Mouse (Mus musculus): ENCODE data around the gene Pnpla3. TPM values are rescaled to one million over a fixed set of nuclear protein-coding genes. Genes with fewer than 3 reads are reported as not detected.

Pnpla3 gene
- polyA plus RNA-seq (2016; fragmentation: Nextera tagmentation; extraction: Ambion mirVana) = 0.26 and 0.42 TPM in 2 replicates

DNA sequence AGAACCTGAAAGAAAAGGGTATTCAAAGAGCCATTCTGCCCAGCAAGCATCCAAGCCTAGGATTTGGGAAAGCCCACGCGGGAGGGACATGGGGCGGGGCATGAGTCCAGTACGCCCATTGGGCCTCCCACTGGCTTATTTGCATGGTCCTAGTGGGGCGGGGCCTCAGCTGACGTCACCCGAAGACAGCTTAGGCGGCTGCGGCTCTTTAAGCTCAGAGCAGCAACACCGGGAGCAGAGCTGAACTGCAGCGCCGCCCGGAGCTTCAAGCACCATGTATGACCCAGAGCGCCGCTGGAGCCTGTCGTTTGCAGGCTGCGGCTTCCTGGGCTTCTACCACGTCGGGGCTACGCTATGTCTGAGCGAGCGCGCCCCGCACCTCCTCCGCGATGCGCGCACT lies at the start of gene Pnpla3:
Pnpla3 (plus strand) TSS at position 238 of the 400 bp plus-strand sequence.
- ATAC-seq (ENCODE audit: insufficient number of reproducible peaks, insufficient read depth, low FRiP score, low TSS enrichment, low read depth) = peak; percentile 94
- Histone ChIP-seq H3K4me2 (peak within 1 kb of the TSS; percentile 99), H3K4me3 (replicated peaks) (peak within 1 kb of the TSS; percentile 54), H3K27ac (no peak within 1 kb of the TSS), H3K9ac (replicated peaks) (peak within 1 kb of the TSS; percentile 63), H3K9me3 (no peaks in the 10 kb centered on the region), H3K27me3 (peaks cover 23% of the 10 kb centered on the region), H3K4me1 (replicated peaks) (peaks cover 13% of the 10 kb centered on the region; the same call in 1 of the 2 replicates), H3K36me3 (no peaks in the 10 kb centered on the region)
- WGBS = under 1% methylated on average over 28 of the region's 28 CpGs

DNA sequence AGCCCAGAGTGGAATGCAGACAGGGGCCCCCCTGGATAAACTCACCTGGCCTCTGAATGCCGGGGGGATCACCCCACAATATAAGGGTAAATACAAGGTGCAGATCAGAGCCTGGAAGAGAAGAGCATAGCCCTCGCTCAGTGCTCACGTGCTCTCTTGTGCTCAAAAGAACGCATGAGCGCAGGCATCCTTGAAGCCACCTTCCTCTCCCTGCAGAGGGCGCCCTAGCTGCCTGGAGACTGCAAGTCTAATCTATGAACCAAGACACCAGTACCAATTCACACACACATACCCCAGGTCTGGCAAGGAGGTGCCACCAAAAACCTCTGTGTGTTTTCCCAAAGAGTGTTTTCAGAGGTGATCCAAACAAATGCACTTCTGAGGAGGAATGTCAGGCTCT lies 47.0 kb upstream of the Pnpla3 start:
- no peak overlapping the region for H3K27ac ChIP-seq
- no peak overlapping the region for H3K4me3 ChIP-seq (replicated peaks)
- H3K36me3 ChIP-seq = no peaks in the 10 kb centered on the region
- no peaks in the 10 kb centered on the region for H3K27me3 ChIP-seq
- H3K9ac ChIP-seq (replicated peaks) = no peak overlapping the region
- H3K4me2 ChIP-seq = no peak overlapping the region
- ATAC-seq (ENCODE audit: insufficient number of reproducible peaks, insufficient read depth, low FRiP score, low TSS enrichment, low read depth) = no peak
- H3K9me3 ChIP-seq = peaks cover 11% of the 10 kb centered on the region; the same call in 1 of the 2 replicates
- whole genome bisulfite sequencing = 33% methylated on average over 6 of the region's 6 CpGs
- no peaks in the 10 kb centered on the region for H3K4me1 ChIP-seq (replicated peaks)

DNA sequence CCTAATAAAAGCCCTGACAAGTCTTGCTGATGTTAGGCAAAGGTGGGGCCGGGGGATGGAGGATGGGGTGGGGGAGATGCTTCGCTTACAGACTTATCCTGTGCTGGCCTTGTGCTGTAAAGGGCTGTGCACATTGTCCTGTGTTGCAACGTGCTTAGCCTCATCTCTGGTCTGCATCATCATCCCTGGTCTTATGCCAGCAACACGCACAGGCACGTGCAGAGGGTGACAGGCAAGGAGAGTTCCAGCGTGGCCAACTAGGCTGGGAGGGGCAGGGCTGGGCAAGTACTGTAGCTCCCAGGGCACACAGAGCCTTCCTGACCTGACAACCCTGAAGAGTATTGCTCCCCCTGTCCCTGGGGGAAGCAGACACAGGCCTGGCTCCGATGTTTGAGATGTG lies 46.6 kb upstream of the Pnpla3 start:
- H3K36me3 ChIP-seq = no peaks in the 10 kb centered on the region
- H3K27ac ChIP-seq = no peak overlapping the region
- 77% methylated on average over 7 of the region's 7 CpGs for WGBS
- H3K27me3 ChIP-seq = no peaks in the 10 kb centered on the region
- H3K9me3 ChIP-seq = peaks cover 11% of the 10 kb centered on the region; the same call in 1 of the 2 replicates
- no peak for ATAC-seq (ENCODE audit: insufficient number of reproducible peaks, insufficient read depth, low FRiP score, low TSS enrichment, low read depth)
- no peak overlapping the region for H3K4me3 ChIP-seq (replicated peaks)
- no peaks in the 10 kb centered on the region for H3K4me1 ChIP-seq (replicated peaks)
- H3K4me2 ChIP-seq = no peak overlapping the region
- H3K9ac ChIP-seq (replicated peaks) = no peak overlapping the region

DNA sequence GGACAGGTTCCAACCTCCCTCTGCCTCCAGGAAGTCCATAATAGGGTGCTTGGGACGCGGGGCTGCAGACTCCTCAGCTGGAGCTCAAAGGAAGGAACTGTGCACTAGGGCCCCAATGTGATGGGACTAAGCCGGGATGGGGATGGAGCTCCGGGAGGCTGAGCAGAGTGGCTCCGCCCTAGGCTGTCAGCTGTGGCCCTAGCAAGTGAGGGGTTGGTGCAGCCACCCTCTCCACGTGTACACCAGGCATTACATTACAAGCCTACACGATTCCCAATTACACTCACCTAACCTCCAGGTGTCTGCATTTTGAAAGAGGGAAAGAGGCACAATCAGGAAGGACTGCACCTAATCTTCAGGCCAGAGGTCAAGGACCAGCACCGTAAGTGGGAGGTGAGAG lies 44.6 kb upstream of the Pnpla3 start, which contains the start of gene Pnpla5:
Pnpla5 (minus strand) TSS at position 101 of the 400 bp plus-strand sequence.
- Histone ChIP-seq H3K9ac (replicated peaks) (no peak within 1 kb of the TSS), H3K9me3 (no peaks in the 10 kb centered on the region), H3K4me3 (replicated peaks) (no peak within 1 kb of the TSS), H3K4me1 (replicated peaks) (no peaks in the 10 kb centered on the region), H3K27me3 (peaks cover 5% of the 10 kb centered on the region; the same call in 1 of the 2 replicates), H3K36me3 (no peaks in the 10 kb centered on the region), H3K4me2 (no peak within 1 kb of the TSS), H3K27ac (no peak within 1 kb of the TSS)
- 64% methylated on average over 8 of the region's 8 CpGs for WGBS
- ATAC-seq (ENCODE audit: insufficient number of reproducible peaks, insufficient read depth, low FRiP score, low TSS enrichment, low read depth) = no peak

DNA sequence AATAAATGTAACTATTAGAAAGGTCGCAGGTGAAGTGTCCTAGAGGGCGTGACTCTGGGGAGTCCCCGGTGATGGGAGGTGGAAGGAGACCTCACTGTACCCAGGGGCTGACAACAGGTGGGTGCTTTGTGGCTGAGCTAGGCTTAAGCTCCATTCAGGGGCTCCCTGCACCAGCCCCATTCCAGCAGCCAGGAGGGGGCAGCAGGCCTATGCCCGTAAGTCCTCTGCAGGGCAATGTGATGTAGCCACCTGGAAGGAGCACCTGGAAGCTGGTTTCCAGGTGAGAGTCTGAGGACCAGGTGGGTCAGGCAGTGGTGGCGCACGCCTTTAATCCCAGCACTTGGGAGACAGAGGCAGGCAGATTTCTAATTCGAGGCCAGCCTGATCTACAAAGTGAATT lies 43.6 kb upstream of the Pnpla3 start:
- no peaks in the 10 kb centered on the region for H3K9me3 ChIP-seq
- 65% methylated on average over 7 of the region's 7 CpGs for WGBS
- H3K4me2 ChIP-seq = no peak overlapping the region
- H3K4me3 ChIP-seq (replicated peaks) = no peak overlapping the region
- H3K4me1 ChIP-seq (replicated peaks) = no peaks in the 10 kb centered on the region
- H3K36me3 ChIP-seq = no peaks in the 10 kb centered on the region
- H3K9ac ChIP-seq (replicated peaks) = no peak overlapping the region
- H3K27me3 ChIP-seq = peaks cover 5% of the 10 kb centered on the region; the same call in 1 of the 2 replicates
- no peak overlapping the region for H3K27ac ChIP-seq
- ATAC-seq (ENCODE audit: insufficient number of reproducible peaks, insufficient read depth, low FRiP score, low TSS enrichment, low read depth) = no peak

DNA sequence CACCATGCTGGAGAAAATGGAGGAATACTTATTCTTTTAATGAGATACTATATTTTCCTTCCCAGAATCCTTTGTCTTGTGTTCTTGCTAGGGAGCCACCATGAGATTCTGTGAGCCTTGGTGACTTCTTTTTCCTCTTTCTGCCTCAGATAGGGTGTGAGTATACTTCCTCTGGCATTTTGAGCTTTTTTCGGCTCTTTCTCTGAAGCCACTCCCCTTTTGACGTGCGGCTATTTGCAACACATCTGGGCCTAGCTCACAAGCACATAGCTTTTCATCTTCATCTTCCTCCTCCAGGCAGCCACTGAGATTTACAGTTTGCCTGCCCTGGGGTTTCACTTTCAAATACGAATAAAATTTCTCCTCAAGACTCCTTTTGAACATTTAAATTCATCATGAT lies 41.2 kb upstream of the Pnpla3 start:
- no peaks in the 10 kb centered on the region for H3K9me3 ChIP-seq
- H3K4me2 ChIP-seq = no peak overlapping the region
- H3K4me1 ChIP-seq (replicated peaks) = no peaks in the 10 kb centered on the region
- no peak overlapping the region for H3K9ac ChIP-seq (replicated peaks)
- H3K27me3 ChIP-seq = peaks cover 5% of the 10 kb centered on the region; the same call in 1 of the 2 replicates
- H3K4me3 ChIP-seq (replicated peaks) = no peak overlapping the region
- H3K27ac ChIP-seq = no peak overlapping the region
- WGBS = 73% methylated on average over 4 of the region's 4 CpGs
- ATAC-seq (ENCODE audit: insufficient number of reproducible peaks, insufficient read depth, low FRiP score, low TSS enrichment, low read depth) = no peak
- no peaks in the 10 kb centered on the region for H3K36me3 ChIP-seq

DNA sequence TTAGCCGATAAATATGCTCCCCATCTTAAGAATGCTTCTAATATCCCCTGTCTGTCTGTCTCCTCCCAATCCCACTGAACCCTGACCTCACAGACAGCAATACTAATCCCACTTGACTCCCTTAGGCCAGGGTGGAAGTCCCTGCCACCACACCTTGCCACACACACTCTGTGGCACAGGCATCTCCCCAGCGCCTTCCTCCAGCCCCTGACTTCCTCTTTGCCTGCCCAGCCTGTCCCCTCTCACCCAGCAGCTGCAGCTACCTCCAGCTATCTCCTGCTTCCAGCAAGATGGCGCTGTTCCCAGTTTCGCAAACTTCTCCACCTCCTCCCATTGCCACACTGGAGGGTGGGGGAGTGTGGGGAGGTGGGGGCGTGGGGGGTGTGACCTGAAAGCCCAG lies 40.8 kb upstream of the Pnpla3 start:
- Histone ChIP-seq H3K4me1 (replicated peaks) (no peaks in the 10 kb centered on the region), H3K4me3 (replicated peaks) (no peak overlapping the region), H3K27me3 (peaks cover 5% of the 10 kb centered on the region; the same call in 1 of the 2 replicates), H3K9ac (replicated peaks) (no peak overlapping the region), H3K9me3 (no peaks in the 10 kb centered on the region), H3K36me3 (no peaks in the 10 kb centered on the region), H3K27ac (no peak overlapping the region), H3K4me2 (no peak overlapping the region)
- 32% methylated on average over 5 of the region's 5 CpGs for WGBS
- ATAC-seq (ENCODE audit: insufficient number of reproducible peaks, insufficient read depth, low FRiP score, low TSS enrichment, low read depth) = no peak

DNA sequence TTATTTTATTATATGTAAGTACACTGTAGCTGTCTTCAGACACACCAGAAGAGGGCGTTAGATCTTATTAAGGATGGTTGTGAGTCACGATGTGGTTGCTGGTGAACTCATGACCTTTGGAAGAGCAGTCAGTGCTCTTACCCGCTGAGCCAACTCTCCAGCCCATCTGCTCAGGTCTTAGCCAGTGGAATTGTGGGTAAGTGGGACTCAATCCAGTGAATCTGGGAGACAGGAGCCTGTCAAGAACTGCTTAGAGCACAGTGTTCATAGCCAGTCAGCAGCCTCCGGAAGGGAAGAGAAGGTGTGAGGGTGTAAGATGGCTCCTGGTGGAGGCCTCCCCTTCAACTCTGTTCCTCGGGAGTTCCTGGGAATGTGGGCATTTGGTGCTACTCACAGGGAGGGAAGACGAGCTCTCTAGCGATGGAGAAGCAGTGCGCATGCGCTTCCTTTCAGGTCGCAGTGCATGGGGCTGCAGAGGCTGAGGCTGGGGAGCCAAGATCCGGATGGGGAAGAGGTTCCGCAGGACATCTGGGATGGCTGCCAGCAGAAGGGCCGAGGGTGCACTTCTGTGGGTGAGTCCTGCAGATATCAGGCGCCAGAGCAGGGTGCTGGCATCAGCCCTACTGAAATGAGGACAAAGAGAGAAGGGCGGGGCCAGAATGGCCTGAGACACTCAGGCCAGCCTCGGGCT lies 36.4 kb upstream of the Pnpla3 start:
- no peak overlapping the region for H3K27ac ChIP-seq
- ATAC-seq (ENCODE audit: insufficient number of reproducible peaks, insufficient read depth, low FRiP score, low TSS enrichment, low read depth) = no peak
- no peak overlapping the region for H3K9ac ChIP-seq (replicated peaks)
- H3K4me3 ChIP-seq (replicated peaks) = no peak overlapping the region
- no peaks in the 10 kb centered on the region for H3K36me3 ChIP-seq
- peaks cover 5% of the 10 kb centered on the region; the same call in 1 of the 2 replicates for H3K27me3 ChIP-seq
- H3K9me3 ChIP-seq = peaks cover 4% of the 10 kb centered on the region; the same call in 1 of the 2 replicates
- H3K4me2 ChIP-seq = no peak overlapping the region
- H3K4me1 ChIP-seq (replicated peaks) = no peaks in the 10 kb centered on the region
- WGBS = 57% methylated on average over 16 of the region's 16 CpGs

DNA sequence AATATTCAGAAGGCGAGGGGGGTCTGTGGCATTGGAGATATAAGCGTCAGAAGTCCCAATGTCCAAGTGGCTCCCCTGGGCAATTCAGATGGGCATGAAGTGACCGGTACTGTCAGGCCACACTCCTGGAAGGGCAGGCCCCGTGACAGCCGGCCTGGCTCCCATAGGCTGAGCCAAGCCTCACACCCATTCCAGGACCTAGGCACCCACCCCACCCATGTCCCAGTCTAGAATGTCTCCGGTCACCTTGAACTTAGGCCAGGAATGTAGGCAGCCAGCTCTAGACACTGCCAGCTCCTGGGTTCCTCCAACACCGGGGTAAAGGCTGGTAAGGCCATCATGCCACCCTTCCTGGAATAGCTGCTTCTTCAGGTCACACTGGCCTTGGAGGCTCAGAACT lies 35.7 kb upstream of the Pnpla3 start:
- Histone ChIP-seq H3K36me3 (no peaks in the 10 kb centered on the region), H3K9me3 (peaks cover 4% of the 10 kb centered on the region; the same call in 1 of the 2 replicates), H3K4me1 (replicated peaks) (no peaks in the 10 kb centered on the region), H3K27me3 (peaks cover 2% of the 10 kb centered on the region; the same call in 1 of the 2 replicates), H3K9ac (replicated peaks) (no peak overlapping the region), H3K4me2 (no peak overlapping the region), H3K4me3 (replicated peaks) (no peak overlapping the region), H3K27ac (no peak overlapping the region)
- WGBS = 91% methylated on average over 7 of the region's 7 CpGs
- no peak for ATAC-seq (ENCODE audit: insufficient number of reproducible peaks, insufficient read depth, low FRiP score, low TSS enrichment, low read depth)

DNA sequence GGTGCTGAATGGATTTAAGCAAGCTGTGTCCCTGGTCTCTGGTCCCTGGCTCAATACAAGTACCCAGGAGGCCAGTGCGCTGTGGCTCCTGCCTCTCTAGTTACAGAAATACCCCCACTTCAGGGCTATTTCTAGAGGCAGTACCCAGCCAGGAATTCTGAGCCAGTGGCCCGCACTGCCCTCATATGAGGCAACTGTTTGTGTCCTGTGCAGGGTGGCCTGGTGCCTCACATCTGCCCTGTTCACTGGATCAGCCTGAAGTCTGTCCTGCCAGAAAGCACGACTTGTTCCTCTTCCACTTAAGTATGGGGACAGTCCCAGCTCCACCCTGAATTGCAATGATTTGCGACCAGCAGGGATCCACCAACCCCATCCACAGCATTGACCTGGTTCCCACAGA lies 34.2 kb upstream of the Pnpla3 start:
- no peak overlapping the region for H3K27ac ChIP-seq
- H3K9me3 ChIP-seq = peaks cover 4% of the 10 kb centered on the region; the same call in 1 of the 2 replicates
- no peaks in the 10 kb centered on the region for H3K4me1 ChIP-seq (replicated peaks)
- H3K4me2 ChIP-seq = no peak overlapping the region
- no peak for ATAC-seq (ENCODE audit: insufficient number of reproducible peaks, insufficient read depth, low FRiP score, low TSS enrichment, low read depth)
- no peak overlapping the region for H3K9ac ChIP-seq (replicated peaks)
- WGBS = 60% methylated on average over 4 of the region's 4 CpGs
- no peak overlapping the region for H3K4me3 ChIP-seq (replicated peaks)
- no peaks in the 10 kb centered on the region for H3K27me3 ChIP-seq
- H3K36me3 ChIP-seq = no peaks in the 10 kb centered on the region

DNA sequence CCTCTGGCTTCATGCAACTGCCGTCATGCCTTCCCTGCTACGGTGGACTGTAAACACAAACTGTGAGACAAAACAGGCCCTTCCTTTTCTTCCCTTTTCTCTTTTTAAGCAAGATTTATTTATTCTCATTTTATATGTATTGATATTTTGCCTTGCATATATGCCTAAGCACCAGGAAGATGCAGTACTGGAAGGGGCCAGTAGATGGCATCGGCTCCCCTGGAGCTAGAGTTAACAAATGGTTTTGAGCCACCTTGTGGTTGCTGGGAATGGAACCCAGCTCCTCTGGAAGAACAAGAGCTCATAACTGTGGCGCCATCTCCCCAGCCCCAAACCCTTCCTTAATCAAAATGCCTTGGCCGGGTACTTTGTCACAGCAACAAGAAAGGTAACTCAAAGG lies 32.2 kb upstream of the Pnpla3 start:
- Histone ChIP-seq H3K4me3 (replicated peaks) (no peak overlapping the region), H3K27me3 (no peaks in the 10 kb centered on the region), H3K4me2 (no peak overlapping the region), H3K9ac (replicated peaks) (no peak overlapping the region), H3K9me3 (peaks cover 4% of the 10 kb centered on the region; the same call in 1 of the 2 replicates), H3K36me3 (no peaks in the 10 kb centered on the region), H3K4me1 (replicated peaks) (no peaks in the 10 kb centered on the region), H3K27ac (no peak overlapping the region)
- no peak for ATAC-seq (ENCODE audit: insufficient number of reproducible peaks, insufficient read depth, low FRiP score, low TSS enrichment, low read depth)
- 78% methylated on average over 5 of the region's 5 CpGs for WGBS
